Mouse (Mus musculus): ENCODE results near the gene Icam1.
A peak's percentile ranks its signal among the peaks of the same experiment; 100 is the strongest.

Gene Icam1

DNA sequence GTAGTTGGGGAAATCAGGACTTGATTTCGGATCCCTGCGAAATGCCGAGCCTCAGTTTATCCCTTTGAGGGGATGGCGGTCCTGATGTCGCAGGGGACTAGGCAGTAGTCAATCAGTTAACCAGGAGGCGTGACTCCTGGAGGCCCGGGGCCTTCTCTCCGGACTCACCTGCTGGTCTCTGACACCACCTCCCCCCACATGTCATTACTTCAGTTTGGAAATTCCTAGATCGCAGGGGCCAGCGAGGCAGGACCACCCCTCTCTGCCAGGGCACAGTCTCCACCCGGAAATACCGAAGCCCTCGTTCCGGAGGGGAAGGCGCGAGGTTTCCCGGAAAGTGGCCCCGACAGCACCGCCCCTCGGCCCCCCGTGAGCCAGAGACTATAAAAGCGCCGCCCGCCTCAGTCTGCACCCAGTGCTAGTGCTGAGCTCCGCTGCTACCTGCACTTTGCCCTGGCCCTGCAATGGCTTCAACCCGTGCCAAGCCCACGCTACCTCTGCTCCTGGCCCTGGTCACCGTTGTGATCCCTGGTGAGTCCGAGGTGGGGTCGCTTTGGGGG lies at the start of gene Icam1:
Gene Icam1, plus strand, starts transcription at position 415 of the 560 bp plus-strand sequence.
- DNase-seq (ENCODE audit: low spot score), result peak; percentile 59

DNA sequence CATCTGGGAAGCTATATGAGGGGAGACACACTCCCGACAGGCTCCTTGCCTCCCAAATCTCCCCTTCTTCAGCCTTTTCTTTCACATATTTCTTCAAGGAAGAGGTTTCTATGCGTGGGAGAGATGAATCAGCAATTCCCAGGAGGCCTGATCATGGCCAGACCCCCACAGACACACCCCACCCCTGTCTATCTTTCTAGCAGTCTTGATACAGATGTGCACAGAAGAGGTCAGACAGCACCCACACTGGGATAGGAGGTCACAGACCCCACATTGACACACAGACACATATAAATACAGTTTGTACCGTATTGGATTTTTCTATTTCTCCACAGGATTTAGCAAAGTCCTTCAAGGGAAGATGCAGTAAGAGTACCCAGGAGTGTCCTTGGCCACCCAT lies 49.8 kb upstream of the Icam1 start:
- no peak for DNase-seq (ENCODE audit: low spot score)

GRCm38 (mm10) chr9:20966747-20967146 lies 49.0 kb upstream of the Icam1 start:
- DNase-seq (ENCODE audit: low spot score), result no peak

GRCm38 (mm10) chr9:20971751-20972140 lies 44.0 kb upstream of the Icam1 start:
- DNase-seq (ENCODE audit: low spot score), result no peak

- peak; percentile 37 for DNase-seq (ENCODE audit: low spot score)
These were observed 43.4 kb upstream of the Icam1 start for GRCm38 (mm10) chr9:20972141-20972992.

- no peak for DNase-seq (ENCODE audit: low spot score)
These were observed 42.6 kb upstream of the Icam1 start for GRCm38 (mm10) chr9:20973001-20973681.

- DNase-seq (ENCODE audit: low spot score), result no peak
These were observed 42.1 kb upstream of the Icam1 start for GRCm38 (mm10) chr9:20973682-20974075.

DNA sequence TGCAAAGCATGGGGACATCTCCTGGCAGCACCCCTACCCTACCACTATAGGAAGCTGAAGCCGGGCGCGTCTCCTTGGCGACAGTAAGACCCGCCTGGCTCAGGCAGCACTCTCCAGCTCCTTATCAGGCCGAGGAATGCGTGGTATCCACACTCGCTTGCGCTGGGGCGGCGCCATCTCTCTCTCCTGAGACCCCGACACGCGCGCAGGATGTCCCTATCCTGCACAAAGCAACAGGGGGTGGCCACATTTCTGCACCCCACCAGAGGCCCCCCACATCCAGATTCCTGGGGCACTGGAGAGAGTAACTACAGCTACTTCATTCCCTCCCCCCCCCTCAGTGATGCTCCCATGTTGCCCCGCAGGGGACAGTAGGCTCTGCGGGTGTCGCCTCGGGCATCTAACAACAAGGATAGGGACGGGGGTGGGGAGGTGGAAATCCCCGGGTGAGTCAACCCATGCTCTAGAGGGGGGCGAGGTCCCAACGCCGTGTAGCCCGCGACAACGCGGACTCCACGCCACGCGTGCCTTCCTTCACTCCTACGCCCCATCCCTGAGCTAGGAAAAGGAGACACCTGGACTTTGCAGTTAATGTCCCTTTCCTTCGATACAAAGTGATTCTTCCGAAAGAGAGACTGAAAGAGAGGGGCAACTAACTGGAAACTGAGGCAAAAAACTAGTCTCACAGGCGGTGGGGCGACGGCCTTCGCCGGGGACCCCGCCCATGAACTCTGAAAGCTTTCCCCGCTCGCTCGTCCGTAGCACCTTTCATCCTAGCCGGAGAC lies 40.2 kb upstream of the Icam1 start:
- peak; percentile 50 for DNase-seq (ENCODE audit: low spot score)

DNA sequence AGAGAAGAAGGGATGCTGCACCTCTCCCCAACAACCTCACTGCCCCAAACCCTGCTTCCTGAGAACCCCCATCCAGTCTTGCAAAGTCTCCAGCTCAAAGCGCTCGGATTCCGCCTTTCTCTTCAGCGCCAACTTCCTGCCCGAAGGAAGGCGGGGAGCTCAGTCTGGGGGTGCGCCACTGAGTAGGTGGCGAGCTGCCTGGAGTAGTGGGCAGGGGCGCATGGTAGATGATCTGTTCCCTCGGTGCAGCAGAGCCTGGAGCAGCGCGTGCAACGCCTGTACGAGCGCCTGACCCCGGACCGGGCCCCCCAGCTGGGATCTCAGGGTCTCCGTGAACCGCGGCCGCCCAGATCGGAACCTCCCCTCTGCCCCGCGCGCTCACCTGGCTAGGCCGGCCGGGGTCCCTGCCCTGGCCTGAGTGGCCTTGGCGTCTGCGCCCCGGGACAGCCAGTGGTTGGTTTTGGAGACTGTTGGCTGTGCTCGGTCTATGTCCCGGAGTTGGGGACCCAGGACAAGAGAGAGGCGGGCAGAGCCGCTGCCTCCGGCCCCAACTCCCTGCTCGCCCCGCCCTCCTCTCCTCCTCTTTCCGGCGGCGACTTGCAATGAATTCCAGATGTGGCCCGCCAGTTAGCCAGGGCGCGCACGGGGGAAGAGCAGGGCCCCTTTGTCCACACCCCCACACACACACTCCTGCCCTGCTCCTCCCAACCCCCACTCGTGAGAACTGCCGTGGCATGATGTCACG lies 39.4 kb upstream of the Icam1 start, which contains the start of gene S1pr2:
Gene S1pr2, minus strand, starts transcription at position 566 of the 745 bp plus-strand sequence.
- DNase-seq (ENCODE audit: low spot score), result peak; percentile 77

GRCm38 (mm10) chr9:20976961-20977689 lies 38.7 kb upstream of the Icam1 start:
- no peak for DNase-seq (ENCODE audit: low spot score)

- DNase-seq (ENCODE audit: low spot score), result no peak
These were observed 37.2 kb upstream of the Icam1 start for GRCm38 (mm10) chr9:20978409-20979095.

GRCm38 (mm10) chr9:20979181-20979580 lies 36.6 kb upstream of the Icam1 start:
- DNase-seq (ENCODE audit: low spot score), result no peak

DNA sequence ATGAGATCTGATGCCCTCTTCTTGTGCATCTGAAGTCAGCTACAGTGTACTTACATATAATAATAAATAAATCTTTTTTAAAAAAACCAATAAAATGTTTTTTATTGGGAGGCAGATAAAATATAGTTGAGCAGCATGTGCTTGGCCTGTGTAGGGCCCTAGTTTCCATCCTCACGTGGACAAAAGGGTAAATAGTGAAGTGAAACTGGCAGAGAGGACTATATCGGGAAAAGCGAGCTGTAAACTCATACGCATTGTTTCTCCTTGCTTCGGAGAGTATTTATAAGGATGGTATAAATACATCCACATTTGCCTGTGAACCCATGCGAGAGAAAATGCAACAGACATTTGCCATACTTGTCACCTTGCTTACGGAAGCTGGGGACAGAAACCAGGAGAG lies 36.0 kb upstream of the Icam1 start:
- DNase-seq (ENCODE audit: low spot score), result no peak

- DNase-seq (ENCODE audit: low spot score), result no peak
These were observed 33.6 kb upstream of the Icam1 start for GRCm38 (mm10) chr9:20982171-20982570.

GRCm38 (mm10) chr9:20983169-20983568 lies 32.6 kb upstream of the Icam1 start:
- DNase-seq (ENCODE audit: low spot score), result no peak

DNA sequence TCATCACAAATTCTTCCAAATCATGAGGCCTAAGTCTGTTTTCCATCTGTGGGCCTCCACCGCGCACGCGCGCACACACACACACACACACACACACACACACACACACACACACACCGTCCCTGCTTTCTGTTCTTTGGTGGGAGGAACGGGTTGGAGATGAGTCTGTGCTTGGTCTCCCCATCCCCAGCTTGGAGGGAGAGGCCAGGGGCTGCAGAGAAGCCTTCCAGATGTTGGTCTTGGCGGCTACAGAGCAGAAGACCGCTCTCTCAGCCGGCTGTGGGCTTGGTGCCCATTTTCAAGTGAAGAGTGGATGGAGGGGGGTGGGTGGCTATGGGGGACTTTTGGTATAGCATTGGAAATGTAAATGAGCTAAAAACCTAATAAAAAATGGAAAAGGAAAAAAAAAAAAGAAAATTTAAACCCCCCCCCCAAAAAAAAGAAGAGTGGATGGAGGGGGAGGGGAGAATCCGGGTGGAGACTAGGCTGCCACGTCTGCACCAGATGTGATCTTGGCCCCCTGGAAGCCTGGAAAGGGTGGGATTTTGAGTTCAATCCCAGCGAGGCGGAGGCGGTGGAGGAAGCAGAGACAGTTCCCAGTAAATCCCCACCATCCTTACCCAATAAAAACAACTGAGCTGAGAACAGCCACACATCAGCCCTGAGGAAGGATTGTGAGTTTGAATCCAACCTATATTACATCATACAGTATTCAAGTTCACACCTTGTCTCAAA lies 28.7 kb upstream of the Icam1 start:
- peak; percentile 51 for DNase-seq (ENCODE audit: low spot score)

DNA sequence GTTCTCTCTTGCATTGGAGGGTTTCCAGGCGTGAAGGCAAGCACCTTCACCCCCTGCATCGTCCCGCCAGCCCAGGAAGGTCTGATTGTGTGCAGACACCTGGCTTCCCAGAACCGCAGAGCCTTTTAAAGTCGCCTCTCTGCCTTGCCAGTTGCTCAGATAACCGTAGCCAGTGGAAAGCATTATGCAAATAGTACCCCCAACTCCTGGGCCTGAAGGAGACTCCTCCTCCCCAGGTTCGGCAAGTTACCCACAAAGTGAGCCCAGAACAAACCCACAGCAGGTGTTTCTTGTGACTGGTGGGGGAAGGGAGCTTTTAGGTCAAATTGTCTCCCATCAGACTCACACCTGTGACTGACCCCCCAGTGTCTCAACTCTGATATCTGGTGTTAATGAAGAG lies 27.8 kb upstream of the Icam1 start:
- no peak for DNase-seq (ENCODE audit: low spot score)

- DNase-seq (ENCODE audit: low spot score), result peak; percentile 51
These were observed 24.9 kb upstream of the Icam1 start for GRCm38 (mm10) chr9:20990861-20991260.

DNA sequence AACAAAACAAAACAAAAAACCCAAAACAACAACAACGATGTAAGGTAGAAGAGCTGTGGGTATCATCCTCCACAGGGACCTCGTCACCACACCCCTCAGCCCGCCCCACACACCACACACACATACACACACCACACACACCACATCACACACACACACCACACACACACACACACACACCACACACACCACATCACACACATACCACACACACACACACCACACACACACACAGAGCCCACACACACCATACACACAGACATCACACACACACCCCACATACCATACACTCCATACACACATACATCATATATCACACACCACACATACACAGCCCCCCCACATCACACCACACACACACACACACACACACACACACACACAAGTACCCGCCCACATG lies 24.2 kb upstream of the Icam1 start:
- DNase-seq (ENCODE audit: low spot score), result no peak
